Mouse (Mus musculus) spleen, adult 2 months (tissue): ENCODE measurements around the gene Ehmt2.

ENCODE experiments used
- CTCF ChIP-seq: fragments of 200-500 bp; IDR thresholded peaks from 2 replicates; pipeline ENCODE4 v1.5.1; 2011; ENCODE audit warnings: mild to moderate bottlenecking, inconsistent platforms; ENCODE audit not compliant: insufficient read depth, insufficient read length, insufficient replicate concordance; ENCODE audit errors: extremely low read depth
- POLR2A ChIP-seq: fragments of 200-500 bp; IDR thresholded peaks from 2 replicates; pipeline ENCODE4 v1.6.1; 2011; ENCODE audit warnings: low read depth, low read length, inconsistent platforms

DNA sequence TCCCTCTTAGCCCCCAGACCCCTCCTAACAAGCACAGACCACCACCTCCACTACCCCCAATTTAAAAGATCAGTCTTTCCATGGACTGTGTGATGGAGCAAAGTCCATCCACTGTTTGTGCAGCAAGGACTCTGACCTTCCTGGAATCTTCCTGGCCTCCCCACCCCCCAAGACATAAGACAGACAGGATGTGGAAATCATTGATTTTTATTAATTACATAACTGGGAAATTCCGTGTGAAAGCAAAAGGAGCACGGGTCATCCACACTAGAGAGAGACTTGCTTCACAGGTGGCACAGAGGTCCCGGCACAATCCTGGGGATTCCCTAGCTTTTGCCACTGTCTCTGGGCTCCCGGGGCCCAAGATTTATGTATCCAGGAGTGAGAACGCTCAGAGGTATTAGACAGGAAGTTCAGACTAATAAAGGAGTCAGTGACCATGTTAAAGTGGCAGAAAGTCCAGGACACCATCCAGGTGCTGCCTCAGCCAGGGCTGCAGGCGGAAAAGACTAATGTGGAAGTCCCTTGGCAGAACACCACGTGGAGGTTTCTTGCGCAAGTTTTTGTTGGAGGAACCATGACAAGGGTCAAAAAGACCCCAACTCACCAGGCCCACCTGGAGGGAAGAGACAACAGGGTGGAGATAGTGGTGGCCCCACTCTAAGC, 35.7 kb upstream of the Ehmt2 start, which contains the start of gene Cfb:
- TF ChIP-seq CTCF (no peak), POLR2A (no peak)
